Mouse (Mus musculus) splenic B cell, adult 2 months (primary cell): ENCODE data around the gene Capns1.

Experiments
- DNase-seq: peaks from one replicate; pipeline ENCODE4 v3.0.0-alpha.2; 2011; ENCODE audit warnings: low read depth, low spot score
- H3K27me3 ChIP-seq: 2 replicates; pipeline ENCODE4 v1.6.1; 2012; ENCODE audit warnings: mild to moderate bottlenecking, low read length, moderate library complexity, mixed read lengths; ENCODE audit not compliant: control insufficient read depth, poor library complexity, insufficient read depth, severe bottlenecking
- H3K36me3 ChIP-seq: 2 replicates; pipeline ENCODE4 v1.6.1; 2012; ENCODE audit warnings: mild to moderate bottlenecking, low read length, moderate library complexity, mixed read lengths; ENCODE audit not compliant: control insufficient read depth, poor library complexity, insufficient read depth, severe bottlenecking

The Capns1 gene

DNA sequence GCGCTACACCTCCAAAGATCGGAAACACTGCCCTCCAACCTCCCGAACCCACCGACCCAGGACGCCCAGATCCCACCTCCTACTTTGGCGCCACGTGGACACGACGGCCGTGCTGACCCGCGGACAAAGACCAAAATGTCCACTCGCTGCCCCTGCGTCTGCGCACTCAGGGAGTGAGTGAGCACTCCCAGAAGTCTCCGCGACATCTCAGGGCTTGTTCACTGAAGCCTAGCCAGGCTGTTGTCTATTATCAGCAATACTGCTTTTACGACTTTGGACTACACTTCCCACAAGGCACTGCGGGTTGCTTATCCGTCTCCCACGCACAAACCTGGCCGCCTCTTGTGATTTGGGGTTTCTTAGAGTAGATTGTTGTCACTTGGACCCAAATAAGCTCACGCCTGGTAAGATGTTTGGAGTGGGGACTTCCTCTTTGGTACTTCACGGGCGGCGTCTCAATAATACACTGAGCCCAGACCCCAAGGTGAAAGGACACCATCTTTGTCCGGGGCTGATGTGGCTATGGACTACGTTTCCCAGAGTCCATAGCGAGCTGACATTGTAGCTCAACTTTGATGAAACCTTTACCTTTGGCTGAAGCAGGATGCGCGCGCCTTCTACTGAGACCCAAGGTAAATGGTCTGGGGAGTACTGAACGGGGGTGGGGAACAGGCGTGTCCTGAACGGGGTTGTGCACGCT, 28.9 kb downstream of the Capns1 start, which contains the start of gene Zfp146:
Gene Zfp146 (minus strand): TSS at position 168 of the 700 bp plus-strand sequence.
- DNase-seq: peak; percentile 93
- Histone ChIP-seq H3K27me3 (no peaks in the 10 kb centered on the region), H3K36me3 (no peaks in the 10 kb centered on the region)

DNA sequence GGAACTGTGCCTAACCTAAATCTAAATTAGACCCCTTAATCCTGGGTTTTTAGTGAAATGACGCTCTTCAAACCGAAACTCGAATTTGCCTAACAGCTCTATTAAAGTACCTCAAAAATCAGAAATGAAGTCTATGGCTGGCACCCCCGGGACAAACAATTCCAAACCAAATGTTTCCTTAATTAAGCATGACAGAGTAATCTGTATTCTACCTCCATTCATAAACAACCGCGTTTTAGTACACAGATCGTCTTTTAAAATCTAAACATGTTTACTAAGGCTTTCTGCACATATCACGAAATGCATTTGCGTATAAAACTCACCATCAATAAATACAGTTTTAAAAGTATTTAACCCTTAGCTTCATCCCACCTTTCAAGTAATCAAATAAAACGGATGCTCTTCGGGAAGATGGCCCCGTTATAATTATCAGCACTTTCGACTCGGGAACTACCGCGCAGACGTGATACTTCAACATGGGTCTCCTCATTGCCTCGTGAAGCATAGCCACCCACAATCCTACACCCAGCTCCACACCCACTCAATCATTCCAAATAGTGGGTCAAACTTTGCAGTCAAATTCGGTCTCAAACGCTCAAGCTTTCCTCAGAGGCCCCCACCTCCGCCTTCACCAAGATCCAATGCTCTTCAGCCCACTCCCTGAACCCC, 29.6 kb downstream of the Capns1 start:
- H3K27me3 ChIP-seq: no peaks in the 10 kb centered on the region
- DNase-seq: peak; percentile 28
- no peaks in the 10 kb centered on the region for H3K36me3 ChIP-seq

DNA sequence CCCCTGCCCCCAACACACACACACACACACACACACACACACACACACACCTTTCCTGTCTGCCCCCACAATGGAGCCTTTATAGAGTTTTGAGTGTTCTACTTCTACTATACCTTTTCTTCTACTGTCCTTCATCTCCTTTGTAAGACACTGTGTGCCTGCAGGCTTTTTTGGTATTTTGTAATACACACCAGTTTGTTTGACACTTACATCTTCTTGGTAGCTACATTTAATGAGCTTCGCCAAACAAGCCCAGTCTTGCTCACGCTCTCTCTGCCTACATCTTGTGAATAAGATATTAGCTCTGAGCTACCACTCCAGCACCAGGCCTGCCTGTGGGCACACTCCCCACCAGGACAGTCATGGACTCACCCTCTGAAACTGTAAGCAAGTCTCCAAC, 33.9 kb downstream of the Capns1 start:
- DNase-seq: no peak
- no peaks in the 10 kb centered on the region for H3K27me3 ChIP-seq
- peaks cover 9% of the 10 kb centered on the region for H3K36me3 ChIP-seq

DNA sequence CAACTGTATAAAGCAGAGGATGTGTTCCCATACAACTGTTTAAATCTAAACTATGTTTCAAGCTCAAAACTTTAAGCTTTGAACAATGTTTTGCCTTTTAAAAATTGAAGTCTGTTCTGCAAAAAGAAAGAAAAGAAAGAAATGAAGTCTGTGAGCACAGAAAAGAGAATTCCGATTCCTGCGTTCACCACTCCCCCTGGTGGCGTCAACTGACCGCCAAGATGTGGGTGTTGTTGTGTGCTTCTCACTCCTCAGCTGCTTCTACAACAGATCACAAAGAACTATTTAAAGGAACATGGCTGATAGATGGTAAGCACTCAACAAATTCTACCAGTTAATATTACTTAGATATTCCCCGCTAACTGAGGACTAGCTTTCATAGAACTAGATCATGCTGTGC, 35.5 kb downstream of the Capns1 start:
- Histone ChIP-seq H3K36me3 (peaks cover 11% of the 10 kb centered on the region), H3K27me3 (no peaks in the 10 kb centered on the region)
- DNase-seq: no peak

DNA sequence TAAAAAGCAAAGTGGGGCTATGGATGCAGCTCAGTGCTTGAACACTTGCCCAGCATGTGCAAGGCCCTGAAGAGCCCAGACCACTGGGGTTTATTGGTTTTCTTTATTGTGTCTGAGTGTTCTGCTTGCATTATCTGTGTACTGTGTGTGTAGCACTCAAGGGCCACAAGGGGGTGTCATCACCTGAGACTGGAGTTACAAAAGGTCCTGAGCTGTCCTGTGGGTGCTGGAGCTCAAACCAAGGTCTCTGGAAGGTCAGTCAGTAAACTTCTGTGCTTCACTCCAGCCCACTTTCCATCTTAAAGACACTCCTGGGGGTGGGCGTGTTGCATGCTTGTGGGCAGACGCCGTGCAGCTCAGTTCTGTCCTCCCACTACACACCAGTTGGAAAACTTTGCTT, 43.1 kb downstream of the Capns1 start:
- Histone ChIP-seq H3K27me3 (no peaks in the 10 kb centered on the region), H3K36me3 (peaks cover 3% of the 10 kb centered on the region)
- DNase-seq: no peak

DNA sequence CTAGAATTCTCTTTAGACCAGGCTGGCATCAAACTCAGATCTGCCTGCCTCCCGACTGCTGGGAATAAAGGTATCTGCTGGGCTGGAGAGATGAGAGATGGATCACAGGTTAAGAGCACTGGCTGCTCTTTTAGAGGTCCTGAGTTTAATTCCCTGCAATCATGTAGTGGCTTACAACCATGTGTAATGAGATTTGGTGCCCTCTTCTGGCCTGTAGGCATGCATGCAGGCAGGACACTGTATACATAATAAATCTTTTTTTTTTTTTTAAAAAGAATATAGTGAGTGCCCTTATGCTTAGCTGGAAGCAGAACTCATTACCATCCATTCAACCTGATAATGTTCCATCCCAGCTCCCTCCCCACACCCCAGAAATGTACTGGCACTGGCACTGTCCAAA, 44.6 kb downstream of the Capns1 start:
- Histone ChIP-seq H3K27me3 (no peaks in the 10 kb centered on the region), H3K36me3 (peaks cover 3% of the 10 kb centered on the region; the same call in 1 of the 2 replicates)
- no peak for DNase-seq

DNA sequence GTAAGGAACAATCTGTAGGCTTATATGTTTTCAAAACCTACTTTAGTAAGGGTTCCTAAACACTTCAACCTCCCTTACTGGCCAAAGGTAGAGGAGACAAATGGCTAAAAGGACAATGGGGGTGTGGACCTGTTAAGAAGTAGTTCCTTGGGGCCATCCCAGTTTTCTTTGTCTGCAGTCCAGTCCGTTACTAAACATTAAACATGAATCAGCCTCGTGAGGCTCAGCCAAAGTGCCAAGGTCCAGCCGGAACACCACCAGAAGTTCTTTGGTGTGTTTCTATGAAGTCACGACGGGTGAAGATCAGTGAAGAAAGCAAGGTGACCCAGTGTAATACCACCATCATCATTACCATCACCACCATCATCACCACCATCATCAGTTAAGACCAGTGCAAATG, 51.6 kb downstream of the Capns1 start:
- Histone ChIP-seq H3K27me3 (no peaks in the 10 kb centered on the region), H3K36me3 (no peaks in the 10 kb centered on the region)
- DNase-seq: no peak

DNA sequence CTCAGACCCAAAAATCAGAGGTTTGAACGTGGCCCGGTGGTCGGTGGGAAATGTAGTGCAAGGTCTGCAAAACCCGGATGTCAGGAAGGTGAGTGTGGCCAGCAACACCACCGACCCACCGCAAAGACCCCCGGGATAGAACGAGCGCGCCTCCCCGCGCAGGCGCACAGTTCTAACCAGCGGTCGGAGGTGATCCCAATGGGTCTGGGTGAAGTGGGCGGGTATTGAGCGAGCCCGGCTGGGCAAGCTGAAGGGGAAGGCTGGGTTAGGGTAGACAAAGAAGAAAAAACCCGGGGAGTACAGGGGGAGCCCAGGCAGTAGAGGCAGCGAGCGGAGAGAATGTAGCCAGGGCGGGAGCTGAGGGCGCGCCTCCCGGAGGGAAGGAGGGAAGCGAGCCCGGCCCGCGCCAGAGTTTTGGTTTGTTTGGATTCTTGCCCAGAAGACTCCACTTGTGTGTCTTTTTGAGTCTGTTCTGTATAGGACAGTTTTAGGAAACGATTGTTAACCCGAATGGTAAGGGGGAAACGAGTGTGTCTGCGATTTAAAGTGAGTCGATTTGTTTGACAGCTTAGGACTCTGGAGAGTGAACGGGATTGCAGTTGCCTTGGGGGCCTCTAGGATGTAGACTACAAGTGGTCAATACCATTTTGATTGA, 54.9 kb downstream of the Capns1 start:
- DNase-seq: peak; percentile 27
- Histone ChIP-seq H3K36me3 (no peaks in the 10 kb centered on the region), H3K27me3 (no peaks in the 10 kb centered on the region)

DNA sequence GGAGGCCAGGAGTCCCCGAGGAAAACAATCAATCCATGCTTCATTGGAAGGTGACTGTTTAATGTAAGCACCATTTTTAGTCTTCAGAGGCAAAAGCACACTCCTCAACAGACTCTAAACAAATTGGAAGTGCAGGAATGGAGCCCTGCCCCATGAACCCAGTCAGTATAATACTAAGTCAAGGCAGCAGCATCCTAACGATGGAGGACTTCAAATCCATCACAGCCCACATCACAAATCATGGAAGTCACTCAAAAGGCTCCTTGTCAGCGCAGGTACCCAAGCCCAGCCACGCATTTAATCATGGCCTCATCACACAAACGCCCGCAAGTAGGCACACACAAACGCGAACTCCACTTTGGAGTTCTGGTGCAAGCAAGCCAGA, 55.4 kb downstream of the Capns1 start:
- no peak for DNase-seq

More for the DNA sequence above, 55.4 kb downstream of the Capns1 start:
- H3K36me3 ChIP-seq: no peaks in the 10 kb centered on the region
- no peaks in the 10 kb centered on the region for H3K27me3 ChIP-seq
